8 mouse cellular contexts compared by ENCODE assay signal in genomic region chr1:84838621-84839151, GRCm38 (mm10). TPM values are rescaled to one million over a fixed set of nuclear protein-coding genes. Genes with fewer than 3 reads are reported as not detected.
DNase-seq lines count a peak whose midpoint lies in the region; ATAC-seq lines count a peak whose summit lies in the region.

No protein-coding gene starts in this region.

- H3K36me3 ChIP-seq in intestine, embryonic 15.5 days: no peaks in the 10 kb centered on the region
- H3K36me3 ChIP-seq in midbrain, embryonic 11.5 days (ENCODE audit: control insufficient read depth, insufficient read depth, low read length): no peaks in the 10 kb centered on the region

- H3K9ac ChIP-seq in intestine, embryonic 15.5 days: peak overlapping the region; percentile 97
- H3K9ac ChIP-seq in midbrain, embryonic 11.5 days (ENCODE audit: low read length): peak overlapping the region; percentile 97

- WGBS in intestine, embryonic 15.5 days: under 1% methylated on average over 38 of the region's 44 CpGs
- 1% methylated on average over 41 of the region's 44 CpGs for WGBS in midbrain, embryonic 11.5 days

- peak overlapping the region; percentile 99 for H3K27ac ChIP-seq in intestine, embryonic 15.5 days
- peak overlapping the region; percentile 89 for H3K27ac ChIP-seq in midbrain, embryonic 11.5 days (ENCODE audit: low read depth, low read length)

- H3K4me1 ChIP-seq in intestine, embryonic 15.5 days (replicated peaks): no peaks in the 10 kb centered on the region
- peaks cover 6% of the 10 kb centered on the region; the same call in 1 of the 2 replicates for H3K4me1 ChIP-seq in midbrain, embryonic 11.5 days (ENCODE audit: control insufficient read depth, insufficient read depth, low read length)

- no peaks in the 10 kb centered on the region for H3K9me3 ChIP-seq in intestine, embryonic 15.5 days
- no peaks in the 10 kb centered on the region for H3K9me3 ChIP-seq in midbrain, embryonic 11.5 days (ENCODE audit: control insufficient read depth, low read length)

- H3K27me3 ChIP-seq in intestine, embryonic 15.5 days (replicated peaks): no peaks in the 10 kb centered on the region
- no peaks in the 10 kb centered on the region for H3K27me3 ChIP-seq in midbrain, embryonic 11.5 days (ENCODE audit: control insufficient read depth, insufficient read depth, low read length)

- intact Hi-C loops in left cerebral cortex, postnatal 4 days (cut with DNase I): no loop called here

- H3K4me3 ChIP-seq in intestine, embryonic 15.5 days (replicated peaks): peak overlapping the region; percentile 94
- H3K4me3 ChIP-seq in midbrain, embryonic 11.5 days (ENCODE audit: low read depth, low read length): peak overlapping the region; percentile 97

- DNase-seq in T-cell, adult 2 months (ENCODE audit: low spot score): peak; percentile 67
- DNase-seq in gastrocnemius, postnatal 25 days: peak; percentile 78
- DNase-seq in left cerebral cortex, postnatal 4 days: peak; percentile 74
- peak; percentile 95 for DNase-seq in midbrain, embryonic 11.5 days (ENCODE audit: low spot score, missing footprints)
- peak; percentile 76 for DNase-seq in right cerebral cortex, postnatal 4 days
- peak; percentile 75 for DNase-seq in yolk sac, embryonic 10.5 days (ENCODE audit: low spot score)

- H3K4me2 ChIP-seq in intestine, embryonic 15.5 days (replicated peaks): peak overlapping the region; percentile 66
- H3K4me2 ChIP-seq in midbrain, embryonic 11.5 days: peak overlapping the region; percentile 73

- peak; percentile 12; the same call in 1 of the 2 replicates for ATAC-seq in common myeloid progenitor, adult 5-6 weeks (replicated peaks; ENCODE audit: low read depth, poor library complexity, severe bottlenecking)
- ATAC-seq in intestine, embryonic 15.5 days: peak; percentile 57
- ATAC-seq in midbrain, embryonic 11.5 days (ENCODE audit: low FRiP score): peak; percentile 71

RNA-seq across cellular contexts. Expression of gene Fbxo36, which starts 1.0 kb away (rescaled TPM):
- 2.5 and 4.5 TPM in 2 replicates for total RNA-seq in common myeloid progenitor, adult 5-6 weeks (2017)
- total RNA-seq in gastrocnemius, postnatal 25 days (2021): 1 to 10 TPM; 1.5 to 1.9 TPM
- polyA plus RNA-seq in intestine, embryonic 15.5 days (2015; fragmentation: Nextera tagmentation; extraction: Ambion mirVana): 12.3 and 14.9 TPM in 2 replicates
- total RNA-seq in left cerebral cortex, postnatal 4 days (2021): 1 to 10 TPM in 1 of 2 experiments, under 1 TPM in 1; 0.99 to 1.2 TPM
- 10.7 and 12.3 TPM in 2 replicates for polyA plus RNA-seq in midbrain, embryonic 11.5 days (2014; fragmentation: Nextera tagmentation; extraction: Ambion mirVana)

RNA-seq across cellular contexts. Expression of gene Trip12, which starts 1.6 kb away (rescaled TPM):
- total RNA-seq in common myeloid progenitor, adult 5-6 weeks (2017): 277 and 311 TPM in 2 replicates
- 100 to 1,000 TPM; 161 to 164 TPM for total RNA-seq in gastrocnemius, postnatal 25 days (2021)
- 48.9 and 54.2 TPM in 2 replicates for polyA plus RNA-seq in intestine, embryonic 15.5 days (2015; fragmentation: Nextera tagmentation; extraction: Ambion mirVana)
- total RNA-seq in left cerebral cortex, postnatal 4 days (2021): 100 to 1,000 TPM; 218 to 235 TPM
- 99.4 and 107 TPM in 2 replicates for polyA plus RNA-seq in midbrain, embryonic 11.5 days (2014; fragmentation: Nextera tagmentation; extraction: Ambion mirVana)

Comparison
In these comparisons a context has a peak if more than half of its experiments do, and no peak if none do; other contexts are left out.
1. Peak in every context shown above with its lines: DNase-seq, ATAC-seq, H3K4me3 ChIP-seq and H3K27ac ChIP-seq.
2. ATAC-seq: peak in every context shown above with its lines; median percentile 71 in midbrain, embryonic 11.5 days; 57 in intestine, embryonic 15.5 days; 12 in common myeloid progenitor, adult 5-6 weeks.